Mouse (Mus musculus) frontal cortex, postnatal 36 days (tissue): Measurements from ENCODE around the gene Sva.

Experiments
- DNase-seq, 2 experiments: peaks; one replicate each; pipeline ENCODE4 v3.0.0; 2022; ENCODE audit warnings: low spot score in 2 of 2

Sva gene

GRCm38 (mm10) chr6:42038094-42038493 is at the start of gene Sva:
TSS of gene Sva (plus strand) at chr6:42038394.
- no peak for DNase-seq
